Mouse (Mus musculus): ENCODE results near the gene Atg13. TPM values are rescaled to one million over a fixed set of nuclear protein-coding genes. Genes with fewer than 3 reads are reported as not detected.

The Atg13 gene
- polyA plus RNA-seq, 1 experiment from 2014 or later, result 36.1 TPM

Other genes with a start within 250 kb of the Atg13 start
- gene Ckap5, start 183.8 kb downstream of the Atg13 start, polyA plus RNA-seq (2016; fragmentation: Nextera tagmentation; extraction: Ambion mirVana), result 136 and 139 TPM in 2 replicates
- 0.20 and 0.23 TPM in 2 replicates for gene F2, start 74.2 kb downstream of the Atg13 start, polyA plus RNA-seq (2016; fragmentation: Nextera tagmentation; extraction: Ambion mirVana)
- gene Zfp408, start 60.8 kb downstream of the Atg13 start, polyA plus RNA-seq (2016; fragmentation: Nextera tagmentation; extraction: Ambion mirVana), result 11.6 and 13.0 TPM in 2 replicates
- 93.6 and 98.3 TPM in 2 replicates for gene Arhgap1, start 60.7 kb downstream of the Atg13 start, polyA plus RNA-seq (2016; fragmentation: Nextera tagmentation; extraction: Ambion mirVana)
- 20.9 and 25.0 TPM in 2 replicates for gene Harbi1, start 276 bp upstream of the Atg13 start, polyA plus RNA-seq (2016; fragmentation: Nextera tagmentation; extraction: Ambion mirVana)
- gene Ambra1, start 19.6 kb upstream of the Atg13 start, polyA plus RNA-seq (2016; fragmentation: Nextera tagmentation; extraction: Ambion mirVana), result 24.8 and 25.0 TPM in 2 replicates
- gene Chrm4, start 216.7 kb upstream of the Atg13 start, polyA plus RNA-seq (2016; fragmentation: Nextera tagmentation; extraction: Ambion mirVana), result 0.77 and 1.0 TPM in 2 replicates
- gene Mdk, start 221.7 kb upstream of the Atg13 start, polyA plus RNA-seq (2016; fragmentation: Nextera tagmentation; extraction: Ambion mirVana), result 904 and 962 TPM in 2 replicates
- gene Gm9821, start 235.1 kb upstream of the Atg13 start, polyA plus RNA-seq (2016; fragmentation: Nextera tagmentation; extraction: Ambion mirVana), result 0.50 and 0.57 TPM in 2 replicates

All from hindbrain, embryonic 12.5 days (tissue).